Mouse (Mus musculus) midbrain, embryonic 16.5 days (tissue): ENCODE data around the gene Ppp2r5b. TPM values are rescaled to one million over a fixed set of nuclear protein-coding genes. Genes with fewer than 3 reads are reported as not detected.

Experiments
- ATAC-seq: fragments of 200-750 bp; cut with Nextera tagmentation; 2 replicates; pipeline ENCODE4 v1.8.0; 2017; ENCODE audit warnings: moderate TSS enrichment
- H3K27ac ChIP-seq: fragments of 300-500 bp; sonication (generic); 2 replicates; pipeline ENCODE4 v1.5.1; 2014; ENCODE audit warnings: mild to moderate bottlenecking, low read length, mixed read lengths
- H3K27me3 ChIP-seq: fragments of 300-500 bp; sonication (generic); 2 replicates; pipeline ENCODE4 v1.6.1; 2014; ENCODE audit warnings: low read depth, low read length, mixed read lengths; ENCODE audit not compliant: control insufficient read depth, insufficient read depth
- H3K36me3 ChIP-seq: fragments of 300-500 bp; sonication (generic); 2 replicates; pipeline ENCODE4 v1.6.1; 2014; ENCODE audit warnings: mild to moderate bottlenecking, low read length, moderate library complexity, mixed read lengths; ENCODE audit not compliant: control insufficient read depth, insufficient read depth
- H3K4me1 ChIP-seq: fragments of 300-500 bp; sonication (generic); 2 replicates; pipeline ENCODE4 v1.6.1; 2014; ENCODE audit warnings: mild to moderate bottlenecking, low read length, mixed read lengths; ENCODE audit not compliant: control insufficient read depth, insufficient read depth
- H3K4me2 ChIP-seq: fragments of 300-500 bp; sonication (generic); 2 replicates; pipeline ENCODE4 v1.6.1; 2014; ENCODE audit warnings: mild to moderate bottlenecking, low read length, mixed read lengths
- H3K4me3 ChIP-seq: fragments of 300-500 bp; sonication (generic); 2 replicates; pipeline ENCODE4 v1.5.1; 2014; ENCODE audit warnings: low read depth, mild to moderate bottlenecking, low read length, moderate library complexity, mixed read lengths
- H3K9ac ChIP-seq: fragments of 300-500 bp; sonication (generic); 2 replicates; pipeline ENCODE4 v1.6.1; 2014; ENCODE audit warnings: low read depth, low read length, mixed read lengths
- H3K9me3 ChIP-seq: fragments of 300-500 bp; sonication (generic); replicated peaks from 2 replicates; pipeline ENCODE4 v1.6.1; 2014; ENCODE audit warnings: mild to moderate bottlenecking, low read length, mixed read lengths; ENCODE audit not compliant: control insufficient read depth, poor library complexity, severe bottlenecking
- WGBS: fragments of 180-500 bp; shearing (Covaris S2); extraction: QIAGEN DNeasy Blood & Tissue Kit; methylation state at CpG from one replicate; pipeline ENCODE4 v1.1.7; 2014; 5-methylcytosine and 5-hydroxymethylcytosine counted together
- polyA plus RNA-seq: library from polyadenylated mRNA; unstranded; fragments of >200 nt; fragmentation: Nextera tagmentation; extraction: Ambion mirVana; gene quantifications from 2 replicates; pipeline ENCODE4 v1.2.1, GENCODE M21; 2015

Gene Ppp2r5b
- polyA plus RNA-seq, 1 experiment from 2014 or later, result 165 TPM

DNA sequence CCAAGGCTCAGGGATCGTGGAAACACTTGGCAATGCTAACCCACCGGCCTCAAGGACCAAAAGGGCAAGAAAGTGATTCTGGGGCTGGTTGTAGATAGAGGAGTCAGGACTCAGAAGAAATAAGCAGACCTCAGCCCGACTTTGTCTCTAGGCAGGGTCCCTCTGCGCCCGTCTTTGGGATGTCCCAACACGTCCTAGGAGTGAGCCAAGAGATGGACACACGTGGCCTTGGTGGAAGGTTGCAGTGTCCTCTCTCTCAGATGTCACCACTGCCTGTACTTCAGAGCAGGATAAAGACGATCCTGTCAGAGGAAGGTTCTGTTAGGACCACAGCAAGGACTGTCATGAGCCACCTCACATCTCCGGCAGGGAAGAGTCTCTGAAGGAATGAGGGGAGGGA lies 35.0 kb upstream of the Ppp2r5b start:
- Histone ChIP-seq H3K27ac (no peak overlapping the region), H3K36me3 (no peaks in the 10 kb centered on the region), H3K9me3 (no peaks in the 10 kb centered on the region), H3K4me2 (no peak overlapping the region), H3K4me3 (no peak overlapping the region), H3K9ac (no peak overlapping the region), H3K27me3 (no peaks in the 10 kb centered on the region), H3K4me1 (peaks cover 1% of the 10 kb centered on the region)
- ATAC-seq, result no peak
- WGBS, result 63% methylated on average over 9 of the region's 9 CpGs

DNA sequence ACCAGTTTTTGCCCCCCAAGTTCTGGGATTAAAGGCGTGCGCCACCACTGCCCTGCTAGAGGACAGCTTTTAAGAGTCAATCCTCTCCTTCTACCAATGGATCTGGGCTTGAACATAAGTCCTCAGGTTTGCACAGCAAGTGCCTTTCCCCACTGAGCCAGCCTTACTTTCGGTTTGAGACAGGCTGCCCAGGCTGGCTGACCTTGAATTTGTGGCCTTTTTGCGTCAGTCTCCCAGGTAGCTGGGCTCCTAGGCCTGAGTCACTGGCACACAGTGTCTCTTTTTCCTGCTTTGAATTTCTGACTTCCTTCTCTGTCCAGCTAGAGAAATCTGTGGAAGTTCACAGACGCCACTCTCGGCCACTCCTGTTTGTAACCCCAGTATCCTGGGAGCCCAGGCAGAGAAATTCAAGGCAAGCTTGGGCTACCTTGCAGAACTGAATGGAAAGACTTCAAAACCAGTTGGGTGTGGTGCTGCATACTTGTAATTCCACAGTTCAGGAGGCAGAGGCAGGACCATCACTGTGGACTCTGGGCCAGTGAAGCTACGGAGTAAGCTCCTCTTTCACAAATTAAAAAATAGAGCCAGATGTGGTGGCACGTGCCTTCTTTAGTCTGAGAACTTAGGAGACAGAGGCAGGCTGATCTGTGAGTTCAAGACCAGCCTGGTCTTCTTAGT lies 34.3 kb upstream of the Ppp2r5b start:
- Histone ChIP-seq H3K27ac (no peak overlapping the region), H3K4me1 (no peaks in the 10 kb centered on the region), H3K27me3 (no peaks in the 10 kb centered on the region), H3K4me2 (no peak overlapping the region), H3K36me3 (no peaks in the 10 kb centered on the region), H3K9me3 (no peaks in the 10 kb centered on the region), H3K4me3 (no peak overlapping the region), H3K9ac (no peak overlapping the region)
- no peak for ATAC-seq
- WGBS, result 85% methylated on average over 8 of the region's 8 CpGs

DNA sequence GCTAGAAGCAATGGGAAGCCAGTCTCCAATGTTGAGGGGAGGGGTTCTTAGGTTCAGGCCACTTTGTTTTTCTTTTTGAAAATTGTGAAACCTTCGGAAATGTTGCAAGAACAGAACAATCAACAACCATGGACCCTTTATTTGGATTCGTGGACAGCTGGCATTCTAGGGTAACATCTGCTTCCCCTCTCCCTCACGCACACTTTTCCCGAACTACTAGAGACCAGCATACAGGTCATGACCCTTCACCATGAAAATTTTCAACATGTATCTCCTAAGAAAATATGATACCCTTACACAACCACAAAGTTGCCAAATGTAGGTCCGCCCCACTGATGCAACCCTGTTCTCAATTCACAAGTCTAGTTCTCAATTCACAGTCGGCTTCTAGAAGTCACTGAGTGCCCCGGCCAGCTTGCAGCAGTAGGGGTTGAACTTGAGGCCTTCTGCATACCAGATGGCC lies 33.0 kb upstream of the Ppp2r5b start:
- H3K4me1 ChIP-seq, result no peaks in the 10 kb centered on the region
- H3K36me3 ChIP-seq, result no peaks in the 10 kb centered on the region
- H3K4me2 ChIP-seq, result no peak overlapping the region
- no peaks in the 10 kb centered on the region for H3K27me3 ChIP-seq
- H3K27ac ChIP-seq, result no peak overlapping the region
- ATAC-seq, result no peak
- H3K4me3 ChIP-seq, result no peak overlapping the region
- WGBS, result 86% methylated on average over 7 of the region's 7 CpGs
- H3K9me3 ChIP-seq, result no peaks in the 10 kb centered on the region
- H3K9ac ChIP-seq, result no peak overlapping the region

DNA sequence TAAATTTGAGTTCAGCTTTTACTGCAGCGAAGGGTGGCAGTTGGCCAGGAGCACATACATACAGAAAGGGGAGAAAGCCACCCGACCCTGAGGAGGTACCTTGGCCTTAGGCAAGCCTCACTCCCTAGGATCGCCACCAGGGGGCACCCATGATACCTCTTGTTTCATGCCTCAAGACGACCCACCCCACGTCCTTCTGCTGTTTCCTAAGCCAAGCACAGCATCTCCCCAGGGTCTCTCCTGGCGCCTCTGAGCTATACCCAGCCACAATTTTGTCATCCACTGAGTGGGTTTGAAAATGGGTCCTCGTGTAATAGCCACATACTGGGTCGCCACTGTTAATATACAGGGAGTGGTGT lies 32.5 kb upstream of the Ppp2r5b start:
- H3K9me3 ChIP-seq, result no peaks in the 10 kb centered on the region
- H3K4me3 ChIP-seq, result no peak overlapping the region
- no peak overlapping the region for H3K4me2 ChIP-seq
- 13% methylated on average over 8 of the region's 8 CpGs for WGBS
- H3K27ac ChIP-seq, result no peak overlapping the region
- no peaks in the 10 kb centered on the region for H3K4me1 ChIP-seq
- no peak for ATAC-seq
- no peaks in the 10 kb centered on the region for H3K36me3 ChIP-seq
- H3K9ac ChIP-seq, result no peak overlapping the region
- no peaks in the 10 kb centered on the region for H3K27me3 ChIP-seq

DNA sequence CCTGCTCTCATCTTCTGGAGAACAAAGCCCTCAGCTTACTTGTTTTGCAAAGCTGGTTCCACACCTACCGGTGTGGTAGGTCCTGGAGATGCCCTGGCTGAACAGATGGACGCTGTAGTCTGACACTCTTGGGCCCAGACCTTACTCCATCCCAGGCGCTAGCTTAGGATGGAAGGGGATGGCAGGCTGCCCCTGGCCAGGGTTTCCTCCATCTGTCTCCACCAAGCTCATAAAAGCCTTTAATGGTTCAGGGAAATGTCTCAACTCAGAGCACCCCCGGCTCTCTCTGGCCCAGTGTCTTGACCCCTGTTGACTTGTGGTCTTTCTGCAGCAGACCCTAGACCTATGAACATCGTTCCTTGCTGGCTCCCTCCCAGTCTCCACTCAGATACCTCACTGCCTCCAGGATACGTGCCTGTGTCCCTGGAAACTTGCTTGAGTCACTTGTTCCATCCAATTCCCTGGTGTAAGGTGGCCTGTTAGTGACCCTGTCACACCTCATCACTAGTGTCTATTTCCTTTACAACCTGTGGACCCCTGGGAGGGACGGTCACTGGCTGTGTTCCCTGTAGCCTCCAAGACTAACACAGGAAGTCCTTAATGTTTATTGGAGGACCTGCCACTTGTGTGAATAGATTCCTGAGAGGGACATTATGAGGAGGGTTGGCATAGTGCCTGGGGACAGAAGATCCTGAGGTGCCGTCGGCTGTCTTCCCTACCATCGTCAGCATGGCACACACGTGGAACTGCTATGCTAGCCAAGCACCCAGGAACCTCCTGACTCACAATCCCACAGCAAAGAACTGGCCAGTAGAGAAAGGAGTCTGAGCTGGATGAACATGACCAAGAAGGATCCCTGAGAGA lies 31.9 kb upstream of the Ppp2r5b start:
- H3K27me3 ChIP-seq, result no peaks in the 10 kb centered on the region
- WGBS, result 74% methylated on average over 11 of the region's 11 CpGs
- H3K4me1 ChIP-seq, result no peaks in the 10 kb centered on the region
- H3K4me3 ChIP-seq, result no peak overlapping the region
- no peak for ATAC-seq
- no peaks in the 10 kb centered on the region; the same call in 1 of the 2 replicates for H3K36me3 ChIP-seq
- H3K4me2 ChIP-seq, result no peak overlapping the region
- no peak overlapping the region for H3K27ac ChIP-seq
- no peaks in the 10 kb centered on the region for H3K9me3 ChIP-seq
- no peak overlapping the region for H3K9ac ChIP-seq

DNA sequence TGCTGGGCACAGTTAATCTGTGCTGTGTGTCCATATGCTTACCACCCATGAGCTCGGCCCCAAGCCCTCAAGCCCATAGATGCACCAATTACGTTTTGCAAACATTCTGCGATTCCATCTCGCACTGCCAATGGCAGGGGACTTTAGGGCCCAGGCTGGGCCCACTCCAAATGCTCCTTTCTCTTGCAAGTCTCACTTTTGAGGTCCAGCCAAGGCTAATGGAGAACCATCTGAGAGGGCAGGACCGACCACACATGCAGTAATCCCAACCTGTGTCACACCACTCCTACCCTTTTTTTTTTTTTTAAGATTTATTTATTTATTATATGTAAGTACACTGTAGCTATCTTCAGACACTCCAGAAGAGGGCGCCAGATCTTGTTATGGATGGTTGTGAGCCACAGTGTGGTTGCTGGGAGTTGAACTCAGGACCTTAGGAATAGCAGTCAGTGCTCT lies 30.1 kb upstream of the Ppp2r5b start:
- H3K9me3 ChIP-seq, result no peaks in the 10 kb centered on the region
- ATAC-seq, result no peak
- H3K4me1 ChIP-seq, result no peaks in the 10 kb centered on the region
- no peak overlapping the region for H3K9ac ChIP-seq
- H3K4me2 ChIP-seq, result no peak overlapping the region
- H3K36me3 ChIP-seq, result peaks cover 10% of the 10 kb centered on the region
- H3K4me3 ChIP-seq, result no peak overlapping the region
- WGBS, result 68% methylated on average over 6 of the region's 6 CpGs
- H3K27me3 ChIP-seq, result no peaks in the 10 kb centered on the region
- no peak overlapping the region for H3K27ac ChIP-seq

DNA sequence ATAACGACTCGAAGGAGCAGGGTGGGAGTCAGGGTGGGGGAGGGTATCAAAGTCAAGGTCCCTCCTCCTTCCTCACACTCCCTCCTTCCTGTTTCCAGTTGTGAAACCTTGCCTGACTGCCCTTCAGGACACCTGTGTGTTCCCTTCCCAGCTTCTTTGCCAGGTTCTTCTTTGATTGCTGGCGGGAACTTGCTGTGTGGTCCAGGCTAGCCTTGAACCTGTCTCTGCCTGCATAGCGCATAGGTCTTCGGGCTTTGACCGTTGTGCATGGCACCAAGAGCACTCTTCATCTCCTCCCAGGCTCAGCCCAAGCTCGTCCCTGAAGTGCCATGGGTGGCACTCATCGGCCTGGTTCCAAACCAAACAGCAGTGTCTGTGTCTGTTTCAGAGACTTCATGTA lies 29.3 kb upstream of the Ppp2r5b start:
- Histone ChIP-seq H3K27me3 (no peaks in the 10 kb centered on the region), H3K27ac (no peak overlapping the region), H3K9ac (no peak overlapping the region), H3K9me3 (no peaks in the 10 kb centered on the region), H3K4me1 (no peaks in the 10 kb centered on the region), H3K4me2 (no peak overlapping the region), H3K4me3 (no peak overlapping the region), H3K36me3 (peaks cover 18% of the 10 kb centered on the region)
- ATAC-seq, result no peak
- WGBS, result 89% methylated on average over 8 of the region's 8 CpGs

DNA sequence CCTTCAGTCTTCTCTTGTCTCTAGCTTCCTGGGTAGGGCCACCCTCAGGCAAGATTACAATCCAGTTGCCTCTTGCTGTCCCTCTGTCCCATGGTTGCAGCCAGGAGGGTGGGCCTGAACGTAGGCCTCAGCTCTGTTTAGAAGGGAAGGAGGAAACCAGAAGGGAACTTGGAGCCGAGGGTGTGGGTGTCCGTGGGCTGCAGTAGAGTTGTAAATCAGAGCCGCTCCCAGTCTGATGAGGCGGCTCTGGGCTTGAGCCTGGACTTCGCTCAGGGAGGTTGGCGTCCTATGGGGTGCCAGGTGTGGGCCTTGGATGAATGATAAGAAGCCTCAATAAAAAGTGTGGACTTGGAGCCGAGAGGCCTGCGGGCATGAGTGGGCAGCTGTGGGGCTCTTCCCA lies 28.5 kb upstream of the Ppp2r5b start:
- H3K4me2 ChIP-seq, result no peak overlapping the region
- no peak overlapping the region for H3K4me3 ChIP-seq
- H3K4me1 ChIP-seq, result no peaks in the 10 kb centered on the region
- no peaks in the 10 kb centered on the region for H3K9me3 ChIP-seq
- ATAC-seq, result no peak
- WGBS, result 80% methylated on average over 9 of the region's 9 CpGs
- no peak overlapping the region for H3K9ac ChIP-seq
- no peak overlapping the region for H3K27ac ChIP-seq
- no peaks in the 10 kb centered on the region for H3K27me3 ChIP-seq
- peaks cover 19% of the 10 kb centered on the region for H3K36me3 ChIP-seq

DNA sequence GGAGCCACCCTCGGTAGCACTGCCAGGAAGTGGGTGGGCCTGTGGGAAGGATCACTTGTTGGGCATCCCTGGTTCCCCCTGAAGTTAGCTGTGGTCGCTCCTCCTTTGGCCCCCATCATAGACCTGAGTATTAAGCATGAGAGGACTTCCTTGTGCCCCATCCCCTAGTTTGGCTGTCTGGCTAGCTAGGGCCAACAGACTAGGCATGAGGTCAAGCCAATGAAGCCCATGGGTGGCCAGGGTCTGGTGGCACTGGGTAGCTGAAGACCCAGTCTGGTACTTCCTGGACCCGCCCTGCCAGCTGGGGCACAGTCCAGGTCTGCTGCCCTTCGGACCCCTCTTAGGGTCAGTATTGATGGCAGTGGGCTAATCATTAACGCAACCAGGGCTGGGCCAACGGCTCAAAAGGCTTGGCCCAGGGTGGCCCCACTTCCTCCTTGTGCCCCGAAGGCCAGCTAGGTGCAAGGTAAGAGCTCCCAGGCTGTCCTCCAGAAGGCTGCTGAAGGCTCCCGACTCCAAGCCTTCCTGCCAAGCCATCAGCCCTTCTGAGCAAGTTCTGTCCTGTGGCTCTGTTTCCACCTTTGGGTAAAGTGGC lies 27.3 kb upstream of the Ppp2r5b start:
- H3K9me3 ChIP-seq, result no peaks in the 10 kb centered on the region
- ATAC-seq, result no peak
- H3K27me3 ChIP-seq, result no peaks in the 10 kb centered on the region
- 89% methylated on average over 8 of the region's 8 CpGs for WGBS
- no peak overlapping the region for H3K27ac ChIP-seq
- no peak overlapping the region for H3K9ac ChIP-seq
- H3K4me1 ChIP-seq, result no peaks in the 10 kb centered on the region
- peaks cover 25% of the 10 kb centered on the region for H3K36me3 ChIP-seq
- H3K4me2 ChIP-seq, result no peak overlapping the region
- no peak overlapping the region for H3K4me3 ChIP-seq
